Mouse (Mus musculus): ENCODE data around the gene Nanos3. TPM values are rescaled to one million over a fixed set of nuclear protein-coding genes. Genes with fewer than 3 reads are reported as not detected.

Gene Nanos3
- 0.73 and 4.0 TPM in 2 replicates for polyA plus RNA-seq (2012; rRNA removed; ENCODE audit: low replicate concordance)

DNA sequence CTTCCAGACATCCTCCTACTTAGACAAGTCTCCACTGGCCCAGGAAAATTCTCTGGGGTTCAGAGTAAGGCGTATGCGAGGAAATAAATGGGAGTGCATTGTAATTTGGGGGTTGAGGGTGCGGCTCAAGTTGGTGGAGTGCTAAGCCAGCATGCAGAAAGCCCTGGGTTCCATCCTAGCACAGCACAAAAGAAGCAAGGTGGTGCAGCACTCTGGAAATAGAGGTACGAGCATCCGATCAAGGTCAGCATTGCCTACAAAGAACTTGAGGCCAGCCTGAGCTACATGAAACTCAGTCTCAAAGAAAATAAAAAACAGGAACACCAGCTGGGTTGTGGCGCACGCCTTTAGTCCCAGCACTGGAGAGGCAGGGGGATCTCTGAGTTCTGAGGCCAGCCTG lies at the start of gene Nanos3:
TSS of gene Nanos3 (minus strand) at position 101 of the 400 bp plus-strand sequence.

DNA sequence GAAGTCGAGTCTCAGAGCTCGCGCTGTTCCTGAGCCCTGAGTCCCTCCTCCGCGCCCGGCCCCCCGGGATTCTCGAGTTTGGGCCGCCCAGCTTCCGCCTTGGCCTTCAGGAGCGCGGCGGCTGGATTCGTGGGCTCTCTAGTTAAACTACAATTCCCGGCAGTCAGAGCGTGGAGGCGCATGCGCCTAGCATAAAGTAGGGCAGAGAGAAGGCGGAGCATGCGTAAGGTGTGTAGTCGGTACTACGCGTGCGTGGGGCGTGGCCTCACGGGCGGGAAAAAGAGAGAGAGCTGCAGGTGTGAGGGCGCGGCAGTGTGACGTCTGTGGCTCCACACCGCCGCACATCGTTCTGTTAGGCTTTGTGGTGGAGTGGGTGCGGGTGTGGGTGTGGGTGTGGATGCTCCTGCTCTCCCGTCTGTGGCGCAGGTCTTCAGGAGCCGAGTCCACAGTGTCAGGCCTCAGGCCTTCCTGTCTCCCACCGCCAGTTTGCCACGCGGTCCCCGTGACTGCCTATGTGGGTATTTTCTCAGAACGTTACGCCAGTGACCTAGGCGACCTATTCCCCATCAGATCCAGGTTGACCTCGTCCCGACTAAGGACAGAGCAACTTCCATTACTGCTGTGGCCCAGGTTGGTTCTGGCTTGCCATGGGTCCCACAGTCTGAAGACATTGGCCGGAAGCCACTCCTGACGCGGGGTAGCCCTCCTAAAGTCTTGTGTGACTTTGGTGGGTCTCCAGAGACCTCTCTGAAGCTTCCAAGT lies 37.1 kb downstream of the Nanos3 start, which contains the start of the genes Cc2d1a and 4930432K21Rik:
TSS of gene Cc2d1a (minus strand) at position 168 of the 762 bp plus-strand sequence.
TSS of gene 4930432K21Rik (plus strand) at position 257 of the 762 bp plus-strand sequence.

DNA sequence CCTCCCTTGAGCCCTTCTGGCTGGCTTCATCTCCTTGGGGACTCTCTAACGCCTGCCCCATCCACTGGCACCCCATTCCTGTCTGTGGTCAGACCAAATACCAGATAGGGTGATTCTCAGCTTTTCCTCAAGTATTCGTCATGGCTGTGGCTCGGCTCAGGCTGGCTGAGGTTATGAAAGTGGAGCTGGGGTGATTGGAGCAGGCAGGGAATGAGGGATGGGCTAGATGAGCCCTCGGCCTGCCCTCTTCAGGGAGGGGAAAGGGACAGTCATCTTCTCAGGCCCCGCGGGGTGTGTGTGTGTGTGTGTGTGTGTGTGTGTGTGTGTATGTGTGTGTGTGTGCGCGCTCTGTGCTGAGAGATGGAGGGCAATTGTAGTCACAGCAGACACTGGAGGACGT lies 59.4 kb downstream of the Nanos3 start, which contains the start of gene Podnl1:
TSS of gene Podnl1 (plus strand) at position 334 of the 400 bp plus-strand sequence.

Other genes starting within 250 kb of the Nanos3 start
- 1.9 and 5.0 TPM in 2 replicates for gene Gm10644, start 230.0 kb downstream of the Nanos3 start, polyA plus RNA-seq (2012; rRNA removed; ENCODE audit: low replicate concordance)
- 4.3 and 13.9 TPM in 2 replicates for gene Asf1b, start 229.7 kb downstream of the Nanos3 start, polyA plus RNA-seq (2012; rRNA removed; ENCODE audit: low replicate concordance)
- gene Prkaca, start 212.2 kb downstream of the Nanos3 start, polyA plus RNA-seq (2012; rRNA removed; ENCODE audit: low replicate concordance) = 150 and 220 TPM in 2 replicates
- 30.8 and 82.0 TPM in 2 replicates for gene Samd1, start 187.5 kb downstream of the Nanos3 start, polyA plus RNA-seq (2012; rRNA removed; ENCODE audit: low replicate concordance)
- gene 1700067K01Rik, start 183.7 kb downstream of the Nanos3 start, polyA plus RNA-seq (2012; rRNA removed; ENCODE audit: low replicate concordance) = 0.39 TPM in 1 of 2 replicates, not detected in the other
- gene 2210011C24Rik, start 173.0 kb downstream of the Nanos3 start, polyA plus RNA-seq (2012; rRNA removed; ENCODE audit: low replicate concordance) = 0.24 and 0.27 TPM in 2 replicates
- gene Palm3, start 163.7 kb downstream of the Nanos3 start, polyA plus RNA-seq (2012; rRNA removed; ENCODE audit: low replicate concordance) = 0.24 and 2.2 TPM in 2 replicates
- 6.8 and 7.1 TPM in 2 replicates for gene Il27ra, start 142.6 kb downstream of the Nanos3 start, polyA plus RNA-seq (2012; rRNA removed; ENCODE audit: low replicate concordance)
- 0.23 and 0.31 TPM in 2 replicates for gene Rln3, start 140.2 kb downstream of the Nanos3 start, polyA plus RNA-seq (2012; rRNA removed; ENCODE audit: low replicate concordance)
- 0.59 and 2.2 TPM in 2 replicates for gene Gm10643, start 120.1 kb downstream of the Nanos3 start, polyA plus RNA-seq (2012; rRNA removed; ENCODE audit: low replicate concordance)
- 13.7 and 31.8 TPM in 2 replicates for gene Rfx1, start 118.4 kb downstream of the Nanos3 start, polyA plus RNA-seq (2012; rRNA removed; ENCODE audit: low replicate concordance)
- gene Dcaf15, start 80.4 kb downstream of the Nanos3 start, polyA plus RNA-seq (2012; rRNA removed; ENCODE audit: low replicate concordance) = 30.1 and 50.5 TPM in 2 replicates
- 2.0 and 2.4 TPM in 2 replicates for gene Podnl1, start 59.2 kb downstream of the Nanos3 start, polyA plus RNA-seq (2012; rRNA removed; ENCODE audit: low replicate concordance)
- 22.7 and 43.0 TPM in 2 replicates for gene Cc2d1a, start 37.3 kb downstream of the Nanos3 start, polyA plus RNA-seq (2012; rRNA removed; ENCODE audit: low replicate concordance)
- 0.67 and 1.2 TPM in 2 replicates for gene 4930432K21Rik, start 37.2 kb downstream of the Nanos3 start, polyA plus RNA-seq (2012; rRNA removed; ENCODE audit: low replicate concordance)
- 11.0 and 16.1 TPM in 2 replicates for gene Zswim4, start 51.8 kb upstream of the Nanos3 start, polyA plus RNA-seq (2012; rRNA removed; ENCODE audit: low replicate concordance)
- 129 and 160 TPM in 2 replicates for gene D8Ertd738e, start 64.5 kb upstream of the Nanos3 start, polyA plus RNA-seq (2012; rRNA removed; ENCODE audit: low replicate concordance)
- gene Mri1, start 72.1 kb upstream of the Nanos3 start, polyA plus RNA-seq (2012; rRNA removed; ENCODE audit: low replicate concordance) = 33.1 and 104 TPM in 2 replicates
- 35.7 and 49.0 TPM in 2 replicates for gene Ccdc130, start 85.2 kb upstream of the Nanos3 start, polyA plus RNA-seq (2012; rRNA removed; ENCODE audit: low replicate concordance)
- gene Cacna1a, start 203.2 kb upstream of the Nanos3 start, polyA plus RNA-seq (2012; rRNA removed; ENCODE audit: low replicate concordance) = 14.5 and 37.4 TPM in 2 replicates

Measured in subcutaneous adipose tissue, adult 2 months (tissue).